Mouse (Mus musculus) liver, embryonic 15.5 days (tissue): ENCODE measurements around the gene Spag6. TPM values are rescaled to one million over a fixed set of nuclear protein-coding genes. Genes with fewer than 3 reads are reported as not detected.

ENCODE experiments used
- ATAC-seq: fragments of 200-750 bp; cut with Nextera tagmentation; 2 replicates; pipeline ENCODE4 v1.8.0; 2017; ENCODE audit warnings: moderate number of reproducible peaks, mild to moderate bottlenecking, moderate library complexity; ENCODE audit not compliant: insufficient read depth
- H3K27ac ChIP-seq: fragments of 300-500 bp; sonication (generic); replicated peaks from 2 replicates; pipeline ENCODE4 v1.5.1; 2015; ENCODE audit warnings: mild to moderate bottlenecking, inconsistent platforms
- H3K27me3 ChIP-seq: fragments of 300-500 bp; sonication (generic); 2 replicates; pipeline ENCODE4 v1.6.1; 2015; ENCODE audit warnings: mild to moderate bottlenecking, inconsistent platforms
- H3K36me3 ChIP-seq: fragments of 300-500 bp; sonication (generic); replicated peaks from 2 replicates; pipeline ENCODE4 v1.6.1; 2015; ENCODE audit warnings: moderate library complexity, mild to moderate bottlenecking, inconsistent platforms
- H3K4me1 ChIP-seq: fragments of 300-500 bp; sonication (generic); replicated peaks from 2 replicates; pipeline ENCODE4 v1.6.1; 2015; ENCODE audit warnings: inconsistent platforms
- H3K4me2 ChIP-seq: fragments of 300-500 bp; sonication (generic); 2 replicates; pipeline ENCODE4 v1.6.1; 2015; ENCODE audit warnings: moderate library complexity, mild to moderate bottlenecking, inconsistent platforms
- H3K4me3 ChIP-seq: fragments of 300-500 bp; sonication (generic); replicated peaks from 2 replicates; pipeline ENCODE4 v1.5.1; 2015; ENCODE audit warnings: mild to moderate bottlenecking, inconsistent platforms
- H3K9ac ChIP-seq: fragments of 300-500 bp; sonication (generic); 2 replicates; pipeline ENCODE4 v1.6.1; 2015; ENCODE audit warnings: moderate library complexity, mild to moderate bottlenecking, inconsistent platforms
- H3K9me3 ChIP-seq: fragments of 300-500 bp; sonication (generic); replicated peaks from 2 replicates; pipeline ENCODE4 v1.6.1; 2016; ENCODE audit warnings: inconsistent platforms
- WGBS: fragments of 180-500 bp; shearing (Covaris S2); methylation state at CpG from one replicate; pipeline ENCODE4 v1.1.7; 2015; ENCODE audit warnings: mixed read lengths; ENCODE audit not compliant: insufficient replicate concordance; 5-methylcytosine and 5-hydroxymethylcytosine counted together
- polyA plus RNA-seq: library from polyadenylated mRNA; unstranded; fragments of >200 nt; fragmentation: Nextera tagmentation; extraction: Ambion mirVana; gene quantifications from 2 replicates; pipeline ENCODE4 v1.2.1, GENCODE M21; 2015

Spag6 gene
- polyA plus RNA-seq, 1 experiment from 2014 or later, result not detected

DNA sequence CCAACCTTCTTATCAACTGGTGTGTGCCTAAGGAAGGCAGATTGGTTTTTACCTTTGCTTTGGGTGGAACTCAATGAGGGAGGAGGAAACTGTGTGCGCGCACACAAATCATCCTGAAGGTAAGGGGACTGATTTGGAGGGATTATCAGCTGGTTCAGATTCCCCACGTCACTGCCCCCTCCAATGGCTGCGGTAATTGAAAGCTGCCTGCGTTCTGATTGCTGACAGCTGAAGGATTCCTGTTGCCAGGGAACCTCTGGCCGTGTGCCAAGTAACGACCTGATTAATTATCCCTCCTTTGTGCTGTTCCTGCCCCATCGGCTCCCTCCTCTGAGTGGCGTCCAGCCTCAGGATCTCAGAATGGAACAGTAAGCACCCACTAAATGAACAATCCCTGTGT lies 84.4 kb downstream of the Spag6 start:
- Histone ChIP-seq H3K27me3 (no peaks in the 10 kb centered on the region), H3K4me3 (no peak overlapping the region), H3K36me3 (no peaks in the 10 kb centered on the region), H3K9me3 (no peaks in the 10 kb centered on the region), H3K9ac (no peak overlapping the region), H3K4me2 (no peak overlapping the region), H3K4me1 (no peaks in the 10 kb centered on the region), H3K27ac (no peak overlapping the region)
- no peak for ATAC-seq
- WGBS, result 34% methylated on average over 9 of the region's 9 CpGs

DNA sequence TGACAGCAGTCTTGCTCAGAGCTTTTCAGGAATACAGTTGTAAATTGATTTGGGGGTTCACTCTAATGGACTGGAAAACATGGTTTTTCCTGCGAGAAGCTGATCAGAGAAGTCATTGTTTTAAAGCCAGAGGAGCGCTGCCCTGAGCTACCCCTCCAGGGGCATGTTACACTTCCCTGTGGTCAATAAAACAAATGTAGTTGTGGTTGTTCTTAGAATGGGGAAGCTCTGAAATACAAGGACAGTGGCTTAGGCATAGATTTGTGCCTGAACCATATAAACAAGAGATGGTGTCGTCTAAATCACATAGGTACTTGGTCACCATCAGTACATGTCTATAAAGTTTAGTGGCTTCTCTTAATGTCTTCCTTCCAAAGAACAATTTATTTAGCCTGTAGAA lies 86.0 kb downstream of the Spag6 start:
- ATAC-seq, result no peak
- 36% methylated on average over 3 of the region's 3 CpGs for WGBS
- H3K27ac ChIP-seq, result no peak overlapping the region

DNA sequence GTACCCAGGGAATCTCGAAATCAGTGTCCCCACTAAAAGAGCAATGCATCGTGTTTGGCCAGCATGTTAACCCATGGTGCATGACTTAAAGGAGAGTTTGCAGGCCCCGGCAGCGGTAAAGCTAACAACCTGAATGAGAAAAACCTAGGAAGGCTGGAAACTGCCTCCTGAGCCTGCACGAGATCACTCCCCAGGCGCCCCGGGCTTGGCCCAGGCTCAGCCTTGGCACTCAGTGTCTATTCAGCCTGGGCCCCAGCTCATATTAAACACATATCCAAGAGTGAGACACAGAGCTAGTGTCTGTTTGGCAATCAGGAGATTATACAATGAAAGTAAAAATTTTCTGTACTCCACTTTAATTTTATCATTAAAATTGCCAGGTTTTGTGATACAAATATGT lies 87.5 kb downstream of the Spag6 start:
- Histone ChIP-seq H3K27ac (no peak overlapping the region), H3K9me3 (no peaks in the 10 kb centered on the region), H3K27me3 (no peaks in the 10 kb centered on the region), H3K4me1 (no peaks in the 10 kb centered on the region), H3K4me2 (no peak overlapping the region), H3K9ac (no peak overlapping the region), H3K36me3 (no peaks in the 10 kb centered on the region), H3K4me3 (no peak overlapping the region)
- ATAC-seq, result no peak
- 67% methylated on average over 7 of the region's 7 CpGs for whole genome bisulfite sequencing

More for the DNA sequence above, 86.0 kb downstream of the Spag6 start:
- H3K27me3 ChIP-seq, result no peaks in the 10 kb centered on the region
- no peak overlapping the region for H3K9ac ChIP-seq
- no peaks in the 10 kb centered on the region for H3K4me1 ChIP-seq
- no peak overlapping the region for H3K4me2 ChIP-seq
- no peak overlapping the region for H3K4me3 ChIP-seq
- no peaks in the 10 kb centered on the region for H3K36me3 ChIP-seq
- no peaks in the 10 kb centered on the region for H3K9me3 ChIP-seq

DNA sequence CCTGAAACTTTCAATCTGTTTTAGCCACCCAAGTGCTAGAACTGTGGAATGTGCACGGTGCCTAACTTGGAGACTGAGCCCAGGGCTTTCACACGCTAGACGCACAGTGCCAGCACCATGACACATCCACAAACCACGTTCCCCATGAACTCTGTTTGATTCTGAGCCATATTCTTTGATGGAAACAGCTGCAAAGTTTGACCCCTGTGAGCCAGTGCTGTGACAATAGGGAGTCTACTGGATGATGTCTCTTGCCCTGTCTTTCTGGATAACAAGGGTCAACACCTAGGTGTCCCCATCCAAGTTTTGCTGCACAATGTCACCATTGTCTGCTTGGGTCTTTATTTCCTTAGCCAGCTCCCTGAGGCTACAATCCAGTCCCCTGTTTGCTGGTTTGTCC lies 100.4 kb downstream of the Spag6 start:
- Histone ChIP-seq H3K27ac (no peak overlapping the region), H3K4me1 (no peaks in the 10 kb centered on the region), H3K27me3 (peaks cover 27% of the 10 kb centered on the region), H3K9me3 (no peaks in the 10 kb centered on the region), H3K36me3 (no peaks in the 10 kb centered on the region), H3K9ac (no peak overlapping the region), H3K4me3 (no peak overlapping the region), H3K4me2 (no peak overlapping the region)
- 62% methylated on average over 4 of the region's 4 CpGs for WGBS
- ATAC-seq, result no peak

DNA sequence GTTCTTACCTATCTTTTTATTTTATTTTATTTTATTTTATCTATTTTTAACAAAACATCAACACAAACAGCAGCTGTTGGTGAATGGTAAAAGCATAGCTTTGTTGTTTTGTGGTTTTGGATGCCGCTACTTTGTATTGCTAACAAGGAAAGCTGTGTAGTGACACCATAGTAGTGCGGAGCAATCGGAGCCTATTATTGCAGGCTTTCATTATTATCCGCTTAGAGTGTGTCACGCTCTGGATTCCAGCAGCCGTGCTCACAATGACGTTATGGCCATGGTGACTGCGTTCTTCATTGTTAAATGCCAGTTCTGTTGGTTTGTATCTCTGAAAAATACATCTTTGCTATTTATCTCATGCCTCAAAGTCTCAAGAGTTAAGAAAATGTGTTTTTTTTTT lies 103.9 kb downstream of the Spag6 start:
- H3K4me2 ChIP-seq, result no peak overlapping the region
- H3K27ac ChIP-seq, result no peak overlapping the region
- WGBS, result 71% methylated on average over 8 of the region's 8 CpGs
- H3K27me3 ChIP-seq, result peaks cover 62% of the 10 kb centered on the region
- peaks cover 6% of the 10 kb centered on the region for H3K4me1 ChIP-seq
- H3K36me3 ChIP-seq, result no peaks in the 10 kb centered on the region
- H3K9me3 ChIP-seq, result no peaks in the 10 kb centered on the region
- no peak overlapping the region for H3K9ac ChIP-seq
- no peak for ATAC-seq
- H3K4me3 ChIP-seq, result no peak overlapping the region

DNA sequence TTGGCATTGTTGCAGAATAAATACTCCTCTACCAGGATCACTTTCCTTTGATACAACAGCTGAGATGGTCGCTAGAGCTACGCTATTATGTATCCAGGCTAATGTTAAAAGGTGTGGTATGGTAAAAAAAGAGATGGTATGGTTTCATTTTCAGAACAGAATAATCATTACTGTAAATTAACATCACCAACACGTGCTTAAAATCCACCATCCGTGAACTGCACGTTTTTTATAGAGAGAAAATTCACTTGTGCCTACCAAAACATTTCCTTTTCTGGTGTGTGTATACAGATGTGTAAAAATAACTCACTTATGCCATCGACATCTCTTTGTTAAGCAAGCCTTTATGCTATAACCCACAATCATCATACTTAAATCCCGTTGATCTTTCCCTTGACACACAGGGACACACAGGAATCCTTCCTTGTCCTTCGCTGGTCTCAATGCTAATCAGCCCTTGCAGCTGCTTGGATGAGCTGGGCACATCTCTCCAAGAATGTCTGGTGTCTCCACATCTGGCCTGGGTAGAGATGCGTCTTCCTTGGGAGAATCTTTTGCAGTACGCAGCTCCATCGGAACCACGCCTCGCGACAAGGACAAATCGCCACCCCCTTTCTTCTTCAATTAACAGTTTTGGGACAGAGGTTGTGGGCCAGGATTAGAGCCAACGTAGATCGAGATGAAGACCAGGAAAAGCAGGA lies 105.6 kb downstream of the Spag6 start:
- Histone ChIP-seq H3K4me2 (peak overlapping the region; percentile 49; the same call in 1 of the 2 replicates), H3K36me3 (no peaks in the 10 kb centered on the region), H3K9me3 (no peaks in the 10 kb centered on the region), H3K9ac (no peak overlapping the region), H3K27ac (no peak overlapping the region), H3K4me3 (no peak overlapping the region), H3K4me1 (peaks cover 6% of the 10 kb centered on the region), H3K27me3 (peaks cover 69% of the 10 kb centered on the region)
- 12% methylated on average over 17 of the region's 17 CpGs for WGBS
- ATAC-seq, result no peak

Other genes with a start within 250 kb of the Spag6 start
- gene Commd3, start 21.6 kb upstream of the Spag6 start, polyA plus RNA-seq, result 76.8 and 85.1 TPM in 2 replicates
- gene Bmi1, start 17.0 kb upstream of the Spag6 start, polyA plus RNA-seq, result 4.1 and 4.2 TPM in 2 replicates